Mouse (Mus musculus) cerebellum, adult 9-10 months (tissue): Measurements from ENCODE around the gene Gsn.

ENCODE experiments used
- DNase-seq: peaks from one replicate; pipeline ENCODE4 v3.0.0; 2022

Gsn gene

DNA sequence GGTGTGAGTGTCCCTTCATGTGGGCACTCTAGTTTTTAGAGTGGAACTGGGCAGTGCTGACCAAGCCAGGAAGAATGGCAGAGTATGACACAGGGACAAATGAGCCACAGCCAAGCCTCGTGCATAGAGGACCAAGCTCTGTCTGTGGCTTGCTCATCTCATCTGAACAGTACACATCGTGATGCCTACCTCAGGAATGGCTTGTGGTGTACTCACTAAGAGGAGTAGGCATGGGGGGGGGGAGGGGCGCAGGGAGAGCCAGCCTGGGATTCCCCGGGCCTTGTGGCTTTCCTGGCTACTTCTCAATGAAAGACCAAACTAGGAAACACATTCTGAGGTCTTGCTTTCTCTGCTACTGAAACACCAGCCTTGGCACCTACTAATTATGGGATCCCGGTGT is 1.2 kb upstream of the Gsn start:
- DNase-seq = no peak

DNA sequence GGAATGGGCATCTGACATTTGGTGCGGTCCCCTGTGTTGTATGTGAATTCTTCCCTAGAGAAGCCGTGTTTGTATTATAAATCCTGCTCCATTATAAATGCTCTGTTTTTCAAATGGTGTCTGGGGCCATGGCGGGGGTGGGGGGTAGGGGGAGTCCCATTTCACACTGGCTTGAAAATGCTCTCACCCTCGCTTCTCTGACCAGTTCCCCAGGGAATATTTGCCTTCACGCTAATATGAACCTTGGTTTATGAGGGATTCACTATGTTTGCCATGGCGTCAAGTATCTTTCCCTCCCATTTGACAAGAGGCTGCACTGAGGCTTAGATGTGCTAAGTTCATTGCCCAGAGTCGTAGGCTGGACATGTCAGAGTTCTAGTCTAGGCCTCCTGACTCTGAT is 718 bp upstream of the Gsn start:
- DNase-seq = no peak

DNA sequence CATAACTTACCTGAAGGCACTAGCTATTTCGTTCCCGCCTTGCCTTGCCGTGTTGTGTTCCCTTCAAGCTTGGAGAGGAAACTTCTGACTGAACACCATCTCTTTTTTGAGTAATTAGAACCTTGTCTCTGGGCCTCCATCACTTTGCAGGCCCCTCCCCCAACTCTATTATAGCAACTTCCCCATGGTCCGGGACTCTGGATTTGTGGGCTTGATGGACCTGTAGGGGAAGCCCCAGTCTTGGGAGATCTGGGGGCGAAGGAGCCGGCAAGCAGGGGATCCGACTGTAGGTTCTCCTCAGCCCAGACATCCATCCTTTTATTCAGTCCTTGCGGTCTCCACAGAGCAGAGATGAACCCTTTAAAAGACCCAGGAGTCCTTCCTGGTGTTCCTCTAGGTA is 752 bp downstream of the Gsn start:
- DNase-seq = no peak

DNA sequence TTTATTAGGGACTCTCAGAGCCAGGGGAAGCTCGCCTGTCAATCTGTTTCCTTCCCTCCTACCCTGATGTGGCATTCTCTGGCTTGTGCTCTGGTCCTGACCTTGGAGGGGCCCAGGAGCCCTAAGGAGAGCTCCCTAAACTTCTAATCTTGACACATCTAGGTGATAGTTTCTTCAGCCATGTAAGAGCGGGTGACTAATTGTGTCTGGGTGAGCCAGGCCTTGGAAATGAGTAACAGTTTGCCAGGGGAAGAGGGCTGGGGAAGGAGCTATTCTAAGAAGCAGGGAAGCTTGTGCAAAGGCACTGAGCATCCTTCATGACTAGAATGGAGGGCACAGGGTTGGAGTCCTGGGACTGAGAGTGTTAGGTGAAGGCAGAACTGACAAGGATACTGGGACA is 1.7 kb downstream of the Gsn start:
- DNase-seq = no peak

DNA sequence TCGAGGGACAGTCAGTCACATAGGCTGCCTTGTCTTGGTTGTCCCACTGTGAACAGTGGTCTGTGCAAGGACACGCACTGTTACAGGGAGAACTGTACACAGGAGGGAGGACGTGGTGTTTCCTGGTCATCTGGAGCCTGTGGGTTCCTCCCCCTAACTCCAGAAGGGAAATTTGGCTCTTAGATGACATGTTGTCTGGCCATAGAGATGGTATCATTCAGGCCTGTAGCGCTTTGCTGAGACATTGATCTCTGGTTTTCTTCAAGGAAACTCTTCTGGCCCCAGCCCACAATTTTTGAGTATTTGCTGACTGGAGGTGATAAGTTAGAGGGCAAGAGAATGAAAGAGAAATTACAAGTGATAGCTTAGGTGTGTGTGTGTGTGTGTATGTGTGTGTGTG is 2.4 kb downstream of the Gsn start:
- DNase-seq = no peak

DNA sequence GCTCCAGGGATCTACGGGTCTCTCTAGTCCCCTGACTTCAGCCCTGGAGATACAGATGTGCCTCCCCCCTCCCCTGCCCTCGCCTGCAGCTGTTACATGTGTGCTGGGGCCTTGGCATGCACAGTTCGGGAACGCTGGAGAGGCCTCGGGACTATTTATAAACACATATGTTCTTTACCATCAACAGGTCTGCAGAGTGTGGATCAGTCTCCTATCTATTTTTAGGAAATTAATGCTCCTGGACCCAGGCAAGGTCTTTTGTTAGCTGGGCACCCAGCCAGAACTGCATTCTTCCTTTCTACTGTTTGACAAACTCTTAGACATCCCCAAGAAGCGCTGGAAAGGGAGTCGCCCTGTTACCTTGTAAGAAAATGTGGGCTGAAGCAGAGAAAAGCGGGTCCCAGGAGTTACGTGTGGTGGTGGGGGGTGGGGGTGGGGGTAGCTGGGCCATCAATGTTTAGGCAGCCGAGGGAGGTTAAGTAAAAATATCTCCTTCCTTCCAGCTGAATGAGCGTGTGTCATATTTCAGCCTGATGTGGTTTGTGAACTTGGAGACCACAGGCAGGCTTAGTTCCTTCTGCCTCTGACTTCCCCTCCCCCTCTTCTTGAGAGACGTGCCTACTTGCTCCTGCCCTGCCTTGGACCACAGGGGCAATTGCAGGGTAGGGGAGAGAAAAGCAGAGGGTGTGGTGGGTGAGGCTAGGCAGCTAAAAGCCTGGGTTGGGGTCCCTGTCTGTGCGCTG is 3.3 kb downstream of the Gsn start:
- no peak for DNase-seq

DNA sequence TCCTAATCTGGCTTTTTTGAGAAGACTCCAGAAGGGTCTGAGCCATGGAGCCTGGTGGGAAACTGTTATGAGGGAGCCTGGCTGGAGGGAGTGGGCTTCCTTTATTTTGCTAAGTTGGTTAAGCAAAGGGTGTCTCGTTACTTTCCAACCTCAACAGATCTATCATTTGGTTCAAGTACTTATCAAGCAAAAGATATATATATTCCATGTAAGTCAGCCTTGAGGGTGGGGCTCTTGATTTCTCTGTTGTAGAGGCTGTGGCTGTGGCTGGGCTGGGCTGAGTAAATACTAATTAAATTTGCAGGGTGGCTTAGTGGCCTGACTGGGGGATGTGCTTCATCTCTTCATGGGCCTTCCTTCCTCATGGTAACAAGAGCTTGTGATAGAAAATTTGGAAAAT is 4.1 kb downstream of the Gsn start:
- DNase-seq = no peak

DNA sequence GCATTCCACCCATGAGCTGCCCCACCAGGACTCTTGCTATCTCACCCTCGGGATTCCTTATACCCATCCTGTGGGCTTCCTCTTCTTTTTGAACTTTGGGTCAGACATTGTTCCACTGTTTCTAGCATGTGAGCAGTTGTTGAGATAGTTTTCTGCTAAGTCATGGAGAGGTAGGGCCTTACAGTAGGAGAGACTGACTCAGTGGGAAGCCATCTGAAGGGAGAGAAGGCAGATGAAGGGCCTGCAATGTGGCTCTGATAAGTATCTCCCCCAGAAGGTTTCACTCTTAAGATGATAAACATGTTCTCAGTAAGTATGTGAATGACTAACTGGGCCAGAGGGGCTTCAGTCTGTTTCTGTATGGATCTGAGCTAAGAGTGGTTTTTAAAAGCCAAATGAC is 7.9 kb downstream of the Gsn start:
- DNase-seq = no peak

DNA sequence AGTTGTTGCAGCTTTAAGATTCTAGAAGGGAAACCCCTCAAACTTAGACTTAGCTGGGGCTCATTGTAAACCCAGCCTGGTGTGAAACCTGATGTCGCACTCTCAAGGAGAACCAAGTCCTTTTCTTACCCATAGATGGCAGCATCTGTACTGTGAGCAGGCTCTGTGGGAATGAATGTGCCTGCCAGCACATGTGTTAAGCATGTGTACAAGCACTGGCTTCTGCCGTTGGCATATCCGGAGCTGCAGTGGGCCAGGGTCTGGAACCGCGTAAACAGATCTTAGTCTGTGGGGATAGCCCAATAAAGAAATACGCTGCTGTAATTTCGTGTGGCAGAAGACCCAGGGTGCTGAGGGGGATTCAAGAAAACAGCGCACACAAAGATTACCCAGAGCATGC is 9.1 kb downstream of the Gsn start:
- DNase-seq = no peak

DNA sequence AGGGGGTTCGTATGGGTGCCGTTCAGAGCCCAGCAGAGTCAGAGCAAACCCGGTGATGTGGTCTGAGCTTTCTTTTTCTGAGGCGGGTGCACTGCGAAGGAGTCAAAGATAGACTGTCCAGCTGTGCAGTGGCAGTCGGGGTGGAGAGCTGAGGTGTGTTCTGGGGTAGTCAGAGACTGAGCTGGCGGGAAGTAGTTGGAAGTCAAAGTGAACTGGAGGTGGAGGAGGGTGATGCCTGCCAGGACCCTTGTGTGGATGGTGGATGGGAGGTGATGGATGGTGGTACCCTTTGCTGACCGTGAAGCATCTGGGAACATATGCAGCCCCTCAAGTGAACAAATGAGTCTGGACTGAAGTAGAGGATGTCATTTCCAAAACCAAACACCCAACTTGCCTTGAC is 9.6 kb downstream of the Gsn start:
- no peak for DNase-seq

DNA sequence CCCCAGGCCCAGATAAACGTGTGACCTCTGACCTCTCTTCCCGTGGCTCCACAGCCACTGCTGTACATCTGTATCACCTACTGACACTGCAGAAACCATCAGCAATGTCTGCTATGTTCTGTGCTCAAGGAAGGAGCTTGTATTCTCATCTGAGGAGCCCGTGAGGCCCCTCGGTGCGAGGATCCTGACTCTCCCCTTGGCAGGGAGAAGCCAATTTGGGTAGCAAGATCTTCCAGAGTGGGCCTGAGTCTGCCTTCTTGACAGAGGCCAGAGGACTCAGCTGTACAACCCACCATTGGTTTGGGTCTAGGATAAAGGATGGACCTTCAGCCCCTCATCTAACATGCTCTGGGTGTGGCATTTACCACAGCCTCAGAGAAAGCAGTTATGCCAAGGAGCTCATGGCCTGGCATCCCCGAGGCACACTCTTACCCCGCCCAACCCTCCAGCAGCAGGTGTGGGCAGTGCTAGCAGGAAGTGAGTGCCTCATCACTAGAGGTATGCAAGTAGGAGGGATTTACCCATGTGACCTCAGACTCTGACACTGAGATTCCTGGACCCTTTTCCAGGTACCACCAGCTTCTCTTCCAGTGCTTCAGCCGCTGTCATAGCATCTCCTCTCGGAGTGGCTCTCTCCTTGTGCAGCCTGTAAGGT is 10.2 kb downstream of the Gsn start:
- DNase-seq = no peak

DNA sequence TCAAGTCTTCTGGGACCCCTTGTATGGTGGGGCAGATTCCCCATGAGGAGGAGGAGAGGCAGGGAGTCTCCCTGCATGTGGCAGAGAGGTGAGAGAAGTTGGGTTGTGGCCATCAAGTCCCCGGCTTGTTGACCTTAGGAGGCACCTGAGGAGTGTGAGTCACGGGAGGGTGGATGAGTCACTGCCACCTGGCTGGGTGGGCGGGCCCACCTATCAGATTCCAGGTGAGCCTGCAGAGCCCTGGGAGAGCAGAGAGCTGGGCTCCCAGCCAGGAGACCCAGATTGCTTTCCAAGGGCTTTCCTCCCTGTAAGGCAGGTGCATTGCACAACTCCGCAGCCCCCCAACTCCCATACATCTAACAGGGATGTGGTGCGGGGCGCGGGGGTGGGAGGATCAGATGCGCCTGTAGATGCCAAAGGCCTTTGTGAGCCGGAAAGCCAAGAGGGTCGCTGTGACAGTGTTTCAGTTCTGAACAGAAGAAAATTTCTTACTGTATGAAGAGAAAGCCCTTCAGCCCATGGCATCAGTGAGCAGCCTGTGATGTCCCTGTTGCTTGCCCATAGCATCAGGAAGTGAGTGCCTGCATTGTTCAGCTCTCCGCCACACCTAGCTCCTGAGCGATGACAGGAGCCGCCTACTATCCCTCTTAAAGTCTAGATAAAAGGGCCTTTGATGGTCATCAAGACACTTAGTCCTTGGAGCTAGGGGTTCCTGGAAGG is 11.1 kb downstream of the Gsn start:
- no peak for DNase-seq

DNA sequence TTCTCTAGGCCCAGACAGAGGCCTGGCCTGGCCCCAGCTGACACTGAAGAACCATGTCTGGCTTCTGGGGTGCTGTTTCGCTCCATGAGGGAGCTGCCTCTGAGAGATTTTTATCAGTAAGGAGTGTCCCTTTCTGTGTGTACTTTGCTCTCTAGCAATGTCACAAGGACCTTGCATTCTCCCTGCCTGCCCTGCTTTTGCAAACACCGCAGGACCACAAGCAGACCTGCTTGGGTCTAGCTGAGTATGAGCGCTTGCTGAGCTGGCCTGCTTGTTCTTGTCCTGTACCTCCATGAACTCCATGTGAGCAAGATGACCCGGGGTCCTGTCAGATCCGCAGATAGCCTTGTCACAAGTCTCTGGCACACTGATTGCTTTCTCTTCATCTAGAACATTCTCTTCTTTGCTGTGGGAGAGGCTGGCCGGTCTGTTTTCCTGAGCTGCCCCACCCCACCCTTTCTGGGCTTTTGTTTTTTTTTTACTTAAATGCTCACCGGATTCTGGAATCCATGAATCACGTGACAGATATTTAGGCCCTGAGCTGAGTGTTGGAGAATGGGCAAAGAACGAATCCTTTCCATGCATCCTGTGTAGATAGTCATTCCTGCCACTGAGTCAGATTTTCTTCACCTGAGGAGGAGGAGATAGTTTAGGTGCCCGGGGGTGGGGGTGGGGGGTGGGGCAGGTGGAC is 11.8 kb downstream of the Gsn start:
- no peak for DNase-seq

DNA sequence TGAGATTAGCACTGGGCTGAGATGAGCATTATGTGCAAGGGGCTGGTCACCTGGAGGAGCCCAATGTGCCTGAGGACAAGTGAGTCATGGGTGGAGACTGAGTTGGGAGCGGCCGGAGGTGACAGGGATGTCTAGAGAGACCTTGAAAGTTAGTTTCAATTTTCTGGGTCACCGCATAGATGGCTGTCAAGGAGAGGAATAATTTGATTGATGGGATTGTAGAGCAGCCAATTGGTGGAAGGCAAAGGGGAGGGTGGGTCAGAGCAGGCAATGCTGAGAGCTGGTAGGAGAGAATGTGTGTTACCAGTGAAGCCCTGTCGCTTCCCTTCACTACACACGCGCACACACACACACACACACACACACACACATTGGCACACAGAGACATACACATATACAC is 13.0 kb downstream of the Gsn start:
- DNase-seq = no peak

DNA sequence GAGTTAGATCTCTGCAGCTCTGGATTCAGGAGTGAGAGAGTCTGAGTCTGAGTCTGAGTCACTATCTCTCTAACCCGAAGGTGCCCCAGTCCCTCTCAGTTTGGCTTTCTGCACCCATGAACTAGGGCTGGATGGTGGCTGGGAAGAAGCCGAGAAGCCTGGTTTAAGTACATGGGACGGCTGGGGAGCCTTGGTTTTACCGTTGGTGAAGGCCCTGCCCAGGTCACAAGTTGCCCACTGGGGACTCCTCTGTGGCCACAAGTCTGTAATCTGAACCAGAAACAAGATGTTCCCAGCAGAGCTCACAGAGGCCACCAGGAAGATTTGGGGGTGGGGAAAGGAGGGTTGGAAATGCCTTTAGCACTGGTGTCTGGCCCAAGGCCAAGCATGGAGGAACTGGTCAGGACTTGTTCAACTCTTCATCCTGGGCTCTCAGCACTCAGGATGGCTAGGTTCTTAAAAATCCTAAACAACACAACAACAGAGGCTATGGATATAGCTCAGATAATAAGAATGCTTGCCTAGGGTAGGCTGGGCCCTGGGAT is 13.6 kb downstream of the Gsn start:
- no peak for DNase-seq

DNA sequence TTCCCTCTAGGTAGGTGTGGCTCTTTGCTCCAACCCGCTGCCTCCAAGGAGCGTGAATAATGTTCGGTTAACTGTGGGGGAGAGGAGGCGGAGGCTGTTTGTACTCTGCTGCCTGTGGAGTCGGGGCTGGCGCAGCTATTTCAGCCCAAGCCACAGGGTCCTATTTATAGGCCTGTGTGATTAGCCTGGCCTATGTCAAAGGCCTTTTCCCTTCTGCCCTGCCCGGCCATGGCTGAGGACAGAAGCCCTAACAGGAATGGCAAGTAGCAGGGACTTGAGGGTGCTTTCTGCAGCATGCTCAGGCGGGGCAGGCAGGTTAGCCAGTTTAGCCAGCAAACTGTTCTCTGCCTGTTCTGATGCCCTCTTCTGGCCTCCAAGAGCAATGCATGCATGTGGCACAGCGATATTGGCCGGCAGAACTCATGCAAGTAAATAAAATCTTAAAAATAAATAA is 14.4 kb downstream of the Gsn start:
- peak; percentile 46 for DNase-seq

DNA sequence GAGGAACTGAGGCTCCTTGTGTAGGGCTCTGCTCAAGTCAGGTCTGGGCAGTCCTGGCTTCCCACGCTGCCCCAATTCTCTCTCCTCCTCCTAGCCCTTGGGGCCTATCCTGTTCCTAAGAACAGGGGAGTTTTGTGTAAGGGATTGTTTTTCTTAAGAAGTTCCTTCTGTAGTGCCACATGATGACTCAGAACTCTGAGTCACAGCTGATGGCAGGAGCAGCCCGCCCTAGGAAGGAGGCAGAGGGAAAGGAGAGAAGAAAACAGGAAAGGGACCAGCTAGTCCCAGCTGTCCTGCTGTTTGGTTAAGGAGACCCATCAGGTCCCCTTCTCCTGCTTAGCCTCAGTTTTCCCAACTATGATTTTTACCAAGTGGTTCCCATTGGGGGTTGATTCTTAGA is 15.6 kb downstream of the Gsn start:
- no peak for DNase-seq

DNA sequence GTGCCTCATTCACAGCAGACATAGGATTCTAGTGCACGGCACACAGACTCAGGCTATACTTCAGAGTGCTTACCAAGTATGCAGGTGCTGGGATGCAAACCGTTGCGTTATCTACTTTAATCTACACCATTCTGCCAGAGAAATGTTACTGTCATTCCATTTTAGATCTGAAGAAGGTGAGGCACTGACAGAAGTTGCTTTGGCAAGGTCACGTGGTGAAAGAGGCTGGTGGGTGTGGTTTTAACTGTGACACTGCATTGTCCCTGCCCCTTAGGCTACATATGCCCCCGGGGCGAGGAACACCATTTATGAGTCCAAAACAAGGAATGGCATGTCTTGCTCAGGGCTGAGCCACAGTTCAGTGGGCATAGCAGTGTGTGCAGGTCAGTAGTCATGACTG is 16.7 kb downstream of the Gsn start:
- DNase-seq = no peak

DNA sequence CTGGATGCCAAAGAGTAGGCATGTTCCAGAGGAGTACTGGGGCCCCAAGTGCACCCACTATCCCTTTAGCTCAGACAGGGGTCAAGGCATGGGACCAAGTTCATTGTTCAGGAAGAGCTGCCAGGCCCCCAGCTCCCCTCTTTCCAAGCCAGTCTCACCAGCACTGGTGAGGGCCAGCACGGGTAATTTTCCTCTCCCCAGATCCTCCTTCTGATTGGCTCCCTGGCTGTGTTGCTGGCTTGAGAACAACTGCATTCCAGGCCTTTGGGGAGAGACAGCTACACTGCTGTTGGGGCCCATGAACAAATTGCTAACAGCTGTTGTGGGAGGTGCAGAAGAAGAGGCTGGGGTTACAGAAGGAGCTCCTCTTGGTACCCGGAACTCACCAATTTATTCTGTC is 17.4 kb downstream of the Gsn start:
- DNase-seq = no peak

DNA sequence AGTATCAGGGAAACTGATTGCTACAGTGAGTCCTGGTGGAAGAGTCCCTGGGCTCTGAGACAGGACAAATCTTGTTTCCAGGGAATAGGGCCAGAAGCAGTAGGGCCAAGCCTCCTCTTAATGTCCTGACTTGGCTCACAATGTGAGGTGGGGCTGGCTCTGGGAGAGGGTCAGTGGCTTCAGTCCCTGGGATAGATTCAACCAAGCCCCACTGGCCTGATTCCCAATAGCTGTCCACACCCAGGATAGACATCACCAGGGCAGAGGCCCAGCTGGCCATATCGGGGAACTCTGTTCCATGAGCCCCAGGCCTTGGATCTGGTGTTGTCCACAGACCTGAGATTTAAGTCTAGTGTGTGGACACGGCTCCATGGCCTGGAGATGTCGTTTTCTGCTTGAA is 21.5 kb downstream of the Gsn start:
- DNase-seq = no peak

DNA sequence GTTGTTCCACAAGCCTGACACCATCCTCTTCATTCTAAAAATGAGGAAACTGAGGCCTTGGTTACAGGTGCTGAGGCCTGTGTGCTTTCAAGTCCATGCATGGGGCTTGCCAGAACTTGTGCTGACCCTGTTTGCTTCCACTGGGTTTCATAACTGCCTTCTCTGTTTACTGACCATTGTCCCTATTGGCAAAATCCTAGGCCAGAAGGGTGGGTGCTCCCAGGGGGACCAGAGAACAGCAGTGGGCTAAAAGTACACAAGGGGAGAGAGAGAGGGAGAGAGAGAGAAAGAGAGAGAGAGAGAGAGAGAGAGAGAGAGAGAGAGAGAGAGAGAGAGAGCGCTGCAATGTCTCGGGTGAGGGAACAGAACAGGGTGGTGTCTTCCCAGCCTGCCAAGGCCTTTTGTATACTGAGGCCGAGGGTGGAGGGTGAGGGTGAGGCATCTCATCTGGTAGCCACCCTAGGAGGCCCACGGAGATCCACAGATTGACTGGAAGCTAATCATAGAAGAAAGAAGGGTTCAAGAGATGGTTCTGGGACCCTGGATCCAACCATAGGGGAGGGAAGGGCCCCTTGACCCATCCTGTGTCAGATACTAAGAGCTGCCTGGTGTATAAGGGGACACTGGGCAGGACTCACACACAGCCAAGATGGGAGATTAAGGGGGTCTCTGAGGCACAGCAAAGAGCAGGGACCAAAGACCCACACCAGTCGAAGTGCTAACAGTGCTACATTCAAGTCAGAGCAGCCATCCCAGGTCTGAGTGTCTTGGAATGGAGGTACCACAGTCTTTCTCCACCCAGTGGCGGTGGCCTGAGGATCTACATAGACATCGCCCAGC is 22.4 kb downstream of the Gsn start:
- no peak for DNase-seq

DNA sequence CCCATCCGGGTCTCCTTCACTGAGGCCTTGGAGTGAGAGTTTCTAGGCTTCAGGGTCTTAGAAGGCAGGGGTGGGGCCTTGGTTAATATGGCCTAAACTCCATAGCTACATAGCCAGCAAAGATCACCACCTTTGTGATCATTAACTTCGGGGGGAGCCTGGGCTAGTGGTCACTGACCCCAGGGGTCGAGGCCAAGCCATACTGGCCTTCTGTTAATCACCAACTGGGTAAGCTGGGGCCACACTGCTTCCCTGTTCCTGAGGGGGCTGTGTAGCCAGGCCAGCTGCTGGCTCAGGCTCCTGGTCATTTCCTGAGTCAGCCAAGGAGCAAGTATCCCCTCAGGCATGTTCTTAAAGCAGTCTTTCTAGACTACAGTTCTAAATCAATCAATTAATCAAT is 23.8 kb downstream of the Gsn start:
- DNase-seq = no peak
